Mouse (Mus musculus) spleen, postnatal 14 days (tissue): ENCODE data around the gene Zfr.
"Not testable (repeated sequence)": the region's sequence is repeated elsewhere in the genome, so short reads cannot be mapped to it uniquely, and the experiment has no call there.

Source experiments
- DNase-seq, 2 experiments: peaks; one replicate each; pipeline ENCODE4 v3.0.0; 2021 to 2022; ENCODE audit warnings: low spot score in 2 of 2

Zfr gene

GRCm38 (mm10) chr15:12106430-12106829, 11.2 kb upstream of the Zfr start:
- DNase-seq, result no peak

GRCm38 (mm10) chr15:12108200-12108599, 9.4 kb upstream of the Zfr start:
- no peak for DNase-seq

- DNase-seq, result not testable (repeated sequence)
These were observed 8.7 kb upstream of the Zfr start for GRCm38 (mm10) chr15:12108922-12109321.

GRCm38 (mm10) chr15:12111232-12111631, 6.4 kb upstream of the Zfr start:
- no peak for DNase-seq

- no peak for DNase-seq
These were observed 4.2 kb upstream of the Zfr start for GRCm38 (mm10) chr15:12113411-12113810.

- DNase-seq, result no peak
These were observed 3.1 kb upstream of the Zfr start for GRCm38 (mm10) chr15:12114546-12114945.

DNA sequence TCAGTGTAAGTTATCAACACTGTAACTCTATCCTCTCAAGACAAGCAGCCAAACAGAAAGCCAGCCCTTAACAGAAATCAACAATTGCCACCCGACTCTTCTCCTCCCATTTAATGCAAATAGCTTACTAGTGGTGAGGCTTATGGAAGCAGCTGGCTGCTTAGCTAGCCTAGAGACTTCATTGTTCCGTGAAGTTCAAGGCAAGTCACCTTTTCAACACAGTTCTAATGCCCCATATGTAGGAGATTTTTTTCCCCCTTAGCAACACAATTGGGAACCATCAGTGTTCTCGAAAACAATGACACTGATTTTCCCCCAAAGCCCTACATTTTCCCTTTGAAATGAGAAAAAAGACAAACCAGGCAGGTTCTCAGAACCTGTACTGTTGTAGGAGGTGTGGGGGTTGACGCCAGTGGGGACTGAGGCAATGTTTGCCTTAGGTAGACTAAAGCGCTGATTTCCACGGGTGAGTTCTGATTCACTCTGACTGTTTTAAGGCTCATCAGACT, 1.9 kb upstream of the Zfr start:
- no peak for DNase-seq

- no peak for DNase-seq
These were observed 431 bp downstream of the Zfr start for GRCm38 (mm10) chr15:12118093-12118431.

DNA sequence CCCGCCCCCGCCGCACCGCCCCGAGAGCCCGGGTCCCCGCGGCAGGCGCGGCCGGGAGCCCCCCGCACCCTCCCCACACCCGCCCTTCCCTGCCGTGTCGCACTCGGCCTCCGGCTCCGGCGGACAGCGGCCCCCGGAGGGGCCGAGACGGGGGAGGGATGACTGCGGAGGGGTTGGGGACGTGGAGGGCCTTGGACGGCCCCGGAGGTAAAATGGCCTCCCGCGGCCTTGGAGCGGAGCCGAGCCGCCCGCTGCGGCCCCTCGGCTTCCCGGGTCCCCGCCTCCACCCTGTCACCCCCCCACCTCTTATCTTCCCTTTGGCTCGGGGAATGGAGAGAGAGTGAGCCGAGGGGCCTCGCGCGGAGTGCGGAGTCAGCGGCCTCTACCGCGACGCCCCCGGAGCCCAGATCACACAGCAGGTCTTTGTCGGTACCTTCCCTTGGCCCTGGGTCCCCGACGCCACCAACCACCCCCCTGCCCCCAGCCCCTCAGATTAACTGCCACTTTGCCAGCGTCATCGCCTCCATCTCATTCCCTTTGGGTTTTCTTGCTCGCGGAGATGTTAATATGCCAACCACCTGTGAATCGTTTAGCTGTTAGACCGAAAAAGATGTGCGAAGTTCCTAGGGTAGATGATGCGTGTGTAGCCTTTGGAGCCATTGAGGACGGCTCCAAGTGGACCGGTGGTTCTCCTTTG, 949 bp downstream of the Zfr start:
- DNase-seq, result peak; percentile 13 to 25

- no peak for DNase-seq
These were observed 1.5 kb downstream of the Zfr start for GRCm38 (mm10) chr15:12119129-12119466.

DNA sequence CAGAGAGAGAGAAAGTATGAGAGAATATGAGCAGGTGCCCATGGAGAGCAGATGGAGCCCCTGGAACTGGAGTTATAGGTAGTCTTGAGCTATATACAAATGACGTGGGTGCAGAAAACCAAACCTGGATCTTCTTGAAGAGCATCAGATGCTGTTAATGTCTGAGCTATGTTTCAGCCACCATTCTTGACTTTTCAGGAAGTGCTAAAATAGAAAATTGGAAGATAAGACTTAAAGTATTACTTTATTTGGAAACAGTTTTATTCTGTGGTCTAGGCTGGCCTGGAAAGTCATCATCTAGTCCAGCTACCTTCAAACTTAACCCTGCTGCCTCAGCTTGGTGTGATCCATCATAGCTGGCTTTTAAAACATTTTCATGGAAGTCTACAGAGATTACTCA, 7.3 kb downstream of the Zfr start:
- no peak for DNase-seq

GRCm38 (mm10) chr15:12130871-12131270, 13.2 kb downstream of the Zfr start:
- not testable (repeated sequence) for DNase-seq

- no peak for DNase-seq
These were observed 16.9 kb downstream of the Zfr start for GRCm38 (mm10) chr15:12134546-12134945.

GRCm38 (mm10) chr15:12135368-12135767, 17.7 kb downstream of the Zfr start:
- DNase-seq, result no peak

DNA sequence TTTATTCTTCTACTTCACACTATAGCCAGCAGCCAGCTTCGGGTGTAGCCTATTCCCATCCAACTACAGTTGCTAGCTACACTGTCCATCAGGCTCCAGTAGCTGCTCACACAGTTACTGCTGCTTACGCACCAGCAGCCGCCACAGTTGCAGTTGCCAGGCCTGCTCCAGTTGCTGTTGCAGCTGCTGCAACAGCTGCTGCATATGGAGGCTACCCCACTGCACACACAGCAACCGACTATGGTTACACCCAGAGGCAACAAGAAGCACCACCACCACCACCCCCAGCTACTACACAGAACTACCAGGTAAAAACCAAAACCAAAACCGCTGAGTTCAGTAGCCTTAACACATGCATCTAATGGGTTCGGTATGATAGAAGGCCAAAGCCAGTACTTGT, 18.7 kb downstream of the Zfr start:
- DNase-seq, result no peak

DNA sequence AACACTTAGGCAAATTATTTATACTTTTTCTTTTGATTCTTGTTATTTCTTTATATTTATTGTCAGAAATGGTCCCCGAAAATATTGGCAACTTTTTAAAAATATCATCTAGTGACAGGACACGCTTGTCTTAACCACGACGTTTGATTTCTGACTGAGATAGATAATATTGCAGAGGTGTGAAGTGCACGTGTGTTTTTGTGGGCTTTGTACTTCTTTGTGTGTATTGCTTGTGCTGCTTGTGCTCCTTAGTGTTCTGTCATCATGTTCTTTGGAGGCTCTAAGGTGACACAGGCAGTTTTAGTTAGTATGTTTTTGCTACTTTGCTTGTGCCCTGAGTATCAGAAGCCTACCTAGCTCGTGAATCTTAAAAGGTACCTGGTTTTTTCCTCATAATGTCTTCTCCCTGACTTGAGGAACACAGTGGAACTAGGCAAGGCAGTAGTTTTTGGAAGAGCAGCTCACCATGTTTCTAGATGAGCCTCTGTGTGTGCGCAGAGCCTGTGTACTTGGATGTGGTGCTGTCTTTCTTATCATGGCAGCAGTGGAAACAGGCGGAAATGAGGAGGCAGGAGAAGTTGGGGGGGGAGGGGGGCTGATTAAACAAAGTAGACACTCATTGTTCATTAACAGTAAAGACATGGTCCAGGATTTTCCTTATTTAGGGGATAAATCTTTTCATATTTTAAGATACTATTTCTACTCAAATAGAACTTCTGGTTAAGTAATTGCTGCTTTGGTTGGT, 23.5 kb downstream of the Zfr start:
- no peak for DNase-seq

GRCm38 (mm10) chr15:12147423-12147822, 29.8 kb downstream of the Zfr start:
- no peak for DNase-seq

DNA sequence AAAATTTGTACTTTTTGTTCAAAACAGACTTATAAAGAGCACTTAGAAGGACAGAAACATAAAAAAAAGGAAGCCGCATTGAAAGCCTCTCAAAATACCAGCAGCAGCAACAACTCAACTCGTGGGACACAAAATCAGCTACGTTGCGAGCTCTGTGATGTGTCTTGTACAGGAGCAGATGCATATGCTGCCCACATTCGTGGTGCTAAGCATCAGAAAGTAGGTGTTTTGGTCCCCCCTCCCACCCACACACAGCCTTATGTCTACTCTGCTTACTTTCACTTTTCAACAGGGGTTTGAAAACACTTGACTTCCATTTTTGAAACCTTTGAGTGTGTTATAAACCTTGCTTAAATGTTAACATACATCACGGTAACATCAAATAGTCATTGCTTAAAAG, 31.9 kb downstream of the Zfr start:
- DNase-seq, result no peak

DNA sequence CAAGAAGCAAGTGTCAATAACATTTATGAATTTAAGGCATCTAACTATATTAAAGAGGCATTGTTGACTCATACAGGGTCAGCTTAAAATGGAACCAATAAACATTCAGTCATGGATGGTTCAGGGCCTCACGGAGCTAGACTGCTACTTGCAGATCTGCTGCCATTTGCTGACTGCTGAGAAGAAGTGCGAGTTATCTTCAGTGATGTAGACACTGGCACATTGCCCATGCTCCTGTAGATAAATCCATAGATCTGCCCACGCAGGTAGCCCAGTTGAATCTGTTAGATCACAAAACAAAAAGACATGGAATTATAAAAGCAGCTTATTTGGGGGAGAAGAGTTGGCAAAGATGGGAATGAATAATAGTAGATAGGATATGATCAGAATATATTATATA, 36.1 kb downstream of the Zfr start:
- DNase-seq, result no peak

- DNase-seq, result no peak
These were observed 60.5 kb downstream of the Zfr start for GRCm38 (mm10) chr15:12178126-12178525.

- not testable (repeated sequence) for DNase-seq
These were observed 63.7 kb downstream of the Zfr start for GRCm38 (mm10) chr15:12181181-12181805.

- no peak for DNase-seq
These were observed 76.5 kb downstream of the Zfr start for GRCm38 (mm10) chr15:12193880-12194816.
